Mouse (Mus musculus): Measurements from ENCODE around the gene Map3k9. TPM values are rescaled to one million over a fixed set of nuclear protein-coding genes. Genes with fewer than 3 reads are reported as not detected.

The Map3k9 gene
- total RNA-seq, 2 experiments from 2014 or later = 29.7 to 34.6 TPM

DNA sequence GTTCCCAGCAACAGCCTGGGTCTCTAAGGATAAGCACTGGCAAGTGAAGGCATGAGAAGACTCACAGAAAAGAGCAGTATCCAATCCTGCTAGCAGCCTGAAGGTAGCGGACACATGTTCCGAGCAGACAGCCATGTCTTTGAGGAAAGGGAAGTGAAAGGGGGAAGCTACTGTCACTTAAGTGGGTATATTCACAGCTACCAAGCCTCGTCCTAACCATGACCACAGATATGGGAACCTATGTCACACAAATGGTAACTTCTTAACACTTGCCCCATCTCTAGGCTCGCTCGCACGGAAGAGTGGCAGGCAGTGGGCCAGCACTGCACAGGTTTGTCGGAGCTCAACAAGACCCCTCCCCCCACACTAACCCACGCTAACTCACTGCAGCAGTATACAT is 61.3 kb downstream of the Map3k9 start:
- no peak for DNase-seq (ENCODE audit: extremely low spot score in 1 of 2, low spot score in 1 of 2)

DNA sequence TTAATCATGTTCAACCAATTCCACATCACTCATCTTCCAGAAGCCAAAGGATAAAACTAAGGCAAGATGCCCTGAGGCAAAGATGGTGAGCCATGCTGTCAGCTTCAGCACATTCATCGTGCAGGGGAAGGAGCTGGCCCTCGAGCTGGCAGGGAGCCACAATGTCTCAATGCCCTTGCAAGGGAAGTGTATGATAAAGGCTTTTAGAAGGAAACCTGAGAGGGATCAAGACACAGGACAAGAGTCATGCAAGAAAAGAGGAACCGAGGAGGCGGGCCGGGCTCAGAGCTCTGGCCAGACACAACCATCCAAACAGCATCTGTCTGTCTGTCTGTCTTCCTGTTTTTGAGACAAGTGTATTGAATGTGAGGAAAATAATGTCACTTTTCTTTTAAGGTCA is 61.8 kb downstream of the Map3k9 start:
- no peak for DNase-seq (ENCODE audit: extremely low spot score in 1 of 2, low spot score in 1 of 2)

DNA sequence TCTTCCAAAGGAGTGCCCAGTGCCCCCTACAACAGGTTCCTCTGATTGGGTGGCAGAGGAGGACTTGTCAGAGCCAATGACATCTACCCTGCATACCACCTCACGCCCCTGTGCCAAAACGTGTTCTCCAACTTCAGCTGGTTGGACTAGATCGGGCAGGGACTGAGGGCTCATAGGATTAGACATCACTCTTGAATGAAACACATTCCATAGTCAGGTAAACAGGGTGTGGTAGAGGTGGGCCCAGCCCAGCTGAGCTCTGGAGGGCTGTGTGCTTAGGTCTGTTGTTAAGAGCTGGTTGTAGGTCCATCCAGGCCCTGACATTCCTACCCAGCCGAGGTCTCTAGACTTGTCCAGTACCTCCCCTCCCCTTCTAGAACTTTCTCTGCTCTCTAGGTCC is 68.4 kb downstream of the Map3k9 start:
- no peak for DNase-seq (ENCODE audit: extremely low spot score in 1 of 2, low spot score in 1 of 2)

DNA sequence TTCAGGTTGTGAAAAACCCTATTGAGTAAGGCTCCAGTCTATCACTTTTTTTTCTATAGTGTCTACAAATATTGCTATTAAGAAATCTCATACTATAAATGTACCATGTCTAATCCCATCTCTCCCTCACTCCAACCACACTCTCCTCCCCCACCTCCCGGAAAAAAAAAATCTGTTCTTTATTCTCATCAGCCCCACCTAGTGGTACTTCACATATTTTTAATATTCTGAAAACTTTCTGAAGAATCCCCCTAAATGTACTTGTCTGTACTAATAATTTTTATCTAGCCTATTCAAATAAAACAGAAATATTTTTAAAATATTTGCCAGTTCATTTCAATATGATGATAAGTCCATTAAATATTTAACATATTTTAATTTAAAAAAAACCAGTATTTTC is 78.1 kb downstream of the Map3k9 start:
- no peak for DNase-seq (ENCODE audit: extremely low spot score in 1 of 2, low spot score in 1 of 2)

DNA sequence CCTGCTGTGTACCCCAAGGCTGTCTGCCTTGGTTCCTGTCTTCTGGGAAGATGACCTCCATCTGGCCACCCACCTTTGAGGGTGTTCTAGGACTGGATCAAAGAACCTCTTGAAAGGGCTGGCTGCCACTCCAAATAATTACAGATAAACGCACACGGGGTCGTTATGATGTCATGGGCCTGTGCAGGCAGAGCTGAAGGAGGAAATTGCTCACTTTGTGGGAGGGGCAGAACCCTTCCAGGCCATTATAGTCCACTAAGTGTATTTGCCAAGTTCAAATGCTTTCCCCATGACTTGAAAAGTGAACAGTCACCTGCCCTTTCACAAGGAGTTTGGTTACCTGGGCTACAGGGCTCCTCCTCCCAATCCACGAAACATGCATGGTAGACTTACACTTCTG is 83.0 kb downstream of the Map3k9 start:
- no peak for DNase-seq (ENCODE audit: extremely low spot score in 1 of 2, low spot score in 1 of 2)

DNA sequence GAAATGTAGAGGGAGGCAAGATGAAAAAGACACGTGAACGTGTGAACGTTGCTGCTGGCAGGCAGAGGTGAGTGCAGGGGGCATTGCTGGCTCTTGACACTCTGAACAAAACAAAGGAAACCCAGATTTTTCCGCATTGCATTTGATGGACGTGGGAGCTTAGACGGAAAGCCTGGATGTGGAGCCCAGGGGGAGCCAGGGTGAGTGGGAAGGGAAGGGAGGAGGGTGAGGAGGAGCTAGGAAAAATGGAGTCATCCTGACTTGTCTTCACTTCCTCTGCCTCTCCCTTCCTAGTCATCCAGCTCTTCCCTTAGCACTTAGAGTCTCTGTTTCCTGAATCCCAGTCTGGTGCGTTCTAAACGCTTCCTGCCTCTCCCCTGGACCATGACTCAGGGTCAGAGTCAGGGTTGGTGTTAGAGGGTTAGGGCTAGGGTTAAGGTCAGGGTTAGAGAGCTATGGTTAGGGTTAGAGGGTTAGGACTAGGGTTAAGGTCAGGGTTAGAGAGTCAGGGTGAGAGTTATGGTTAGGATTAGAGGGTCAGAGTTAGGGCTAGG is 89.7 kb downstream of the Map3k9 start:
- no peak for DNase-seq (ENCODE audit: extremely low spot score in 1 of 2, low spot score in 1 of 2)

DNA sequence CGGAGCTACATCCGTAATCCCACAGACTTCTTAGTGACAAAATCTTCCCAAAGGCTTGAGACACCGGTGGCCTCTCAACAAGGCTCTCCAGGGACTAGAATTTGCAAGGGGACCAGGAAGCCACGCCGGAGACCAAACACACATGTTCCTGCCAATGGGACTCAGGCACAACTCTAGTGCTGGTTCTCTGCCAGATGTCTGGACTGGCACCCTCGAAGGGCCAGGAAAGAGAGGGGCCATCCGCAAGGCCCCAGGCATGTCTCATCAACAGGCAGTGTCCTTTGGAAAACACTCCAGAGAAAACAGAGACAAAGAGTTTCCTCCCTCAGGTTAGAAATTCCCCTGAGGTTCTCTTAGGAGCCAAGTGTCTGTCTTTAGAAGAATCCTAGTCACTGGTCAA is 90.2 kb downstream of the Map3k9 start:
- no peak for DNase-seq (ENCODE audit: extremely low spot score in 1 of 2, low spot score in 1 of 2)

DNA sequence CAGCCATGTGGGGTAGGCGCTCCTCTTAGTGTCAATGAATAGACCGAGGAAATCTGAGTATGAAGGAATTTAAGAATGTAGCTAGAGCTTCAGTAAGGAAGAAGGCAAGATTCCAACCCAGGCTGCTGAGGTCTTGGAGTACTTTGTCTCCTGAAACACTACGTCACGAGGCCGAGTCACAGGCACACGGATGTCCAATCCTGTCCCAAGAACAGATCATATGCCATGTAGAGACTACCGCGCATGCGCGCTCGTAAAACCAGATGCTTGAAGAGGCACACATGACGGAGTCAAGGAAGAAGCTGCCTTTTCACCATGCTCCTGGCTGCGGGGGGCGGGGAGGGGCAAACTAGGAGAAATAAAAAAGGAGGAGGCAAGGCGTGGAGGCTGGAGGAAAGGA is 90.9 kb downstream of the Map3k9 start:
- no peak for DNase-seq (ENCODE audit: extremely low spot score in 1 of 2, low spot score in 1 of 2)

DNA sequence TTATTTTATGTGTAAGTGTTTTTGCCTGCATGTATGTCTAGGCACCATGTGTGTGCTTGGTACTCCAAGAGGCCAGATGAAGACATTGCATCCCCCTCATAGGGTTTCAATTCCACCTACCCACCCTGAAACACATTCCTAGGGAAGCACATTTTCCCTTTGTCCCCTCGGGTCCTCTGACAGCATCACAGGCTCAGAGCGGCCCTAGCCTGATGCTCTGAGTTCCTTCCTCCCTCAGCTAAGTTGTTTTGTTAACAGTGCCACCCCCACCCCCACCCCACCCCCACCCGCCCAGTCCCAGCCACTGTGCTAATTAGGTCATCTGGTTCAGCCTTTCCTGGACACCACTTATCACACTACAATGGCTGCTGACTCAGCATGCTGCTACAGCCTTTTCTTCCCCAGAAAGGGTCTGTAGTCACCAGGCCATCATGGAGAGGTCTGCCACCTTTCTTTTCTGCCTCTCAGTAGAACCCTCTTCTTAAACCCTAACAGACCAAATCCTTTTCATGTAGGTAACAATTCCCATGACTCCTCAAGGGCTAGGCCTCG is 91.4 kb downstream of the Map3k9 start:
- DNase-seq (ENCODE audit: extremely low spot score in 1 of 2, low spot score in 1 of 2) = no peak

DNA sequence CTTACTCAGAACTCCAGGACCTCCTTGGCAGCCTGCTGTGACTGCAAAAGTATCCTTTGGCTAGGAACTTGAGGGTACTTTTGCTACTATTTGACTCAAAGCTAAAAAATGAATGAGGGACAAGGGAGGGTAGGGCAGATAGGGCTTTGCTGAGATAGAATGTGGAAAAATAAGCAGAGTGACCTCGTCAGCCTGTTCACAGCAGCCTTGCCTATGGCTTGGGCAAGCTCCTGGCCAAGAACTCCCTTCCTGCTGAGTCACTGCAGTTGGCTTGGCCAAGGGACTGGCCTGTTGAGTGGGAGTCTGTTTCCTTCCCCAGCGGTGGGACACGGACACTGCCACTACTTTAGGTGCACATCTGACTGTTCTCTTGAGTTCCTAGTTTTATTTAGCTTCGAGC is 92.4 kb downstream of the Map3k9 start:
- DNase-seq (ENCODE audit: extremely low spot score in 1 of 2, low spot score in 1 of 2) = no peak

DNA sequence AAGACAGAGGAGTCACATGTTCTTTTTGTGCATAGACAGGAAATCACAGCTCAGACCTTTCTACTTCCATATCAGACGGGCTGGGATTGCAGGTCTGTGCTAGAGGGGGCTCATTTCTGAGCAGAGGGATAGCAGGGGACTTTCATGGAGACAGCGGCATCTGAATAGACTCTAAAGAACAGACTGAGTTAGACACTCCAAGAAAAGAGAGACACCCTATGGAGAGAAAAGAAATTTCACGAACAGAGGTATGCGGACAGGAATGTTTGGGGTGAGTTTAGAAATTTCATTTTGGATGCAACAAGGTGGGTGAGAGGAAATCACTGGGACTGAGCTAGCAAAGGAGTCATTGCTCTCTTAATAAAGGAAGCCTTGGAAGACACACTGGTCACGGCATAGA is 93.1 kb downstream of the Map3k9 start:
- DNase-seq (ENCODE audit: extremely low spot score in 1 of 2, low spot score in 1 of 2) = no peak

DNA sequence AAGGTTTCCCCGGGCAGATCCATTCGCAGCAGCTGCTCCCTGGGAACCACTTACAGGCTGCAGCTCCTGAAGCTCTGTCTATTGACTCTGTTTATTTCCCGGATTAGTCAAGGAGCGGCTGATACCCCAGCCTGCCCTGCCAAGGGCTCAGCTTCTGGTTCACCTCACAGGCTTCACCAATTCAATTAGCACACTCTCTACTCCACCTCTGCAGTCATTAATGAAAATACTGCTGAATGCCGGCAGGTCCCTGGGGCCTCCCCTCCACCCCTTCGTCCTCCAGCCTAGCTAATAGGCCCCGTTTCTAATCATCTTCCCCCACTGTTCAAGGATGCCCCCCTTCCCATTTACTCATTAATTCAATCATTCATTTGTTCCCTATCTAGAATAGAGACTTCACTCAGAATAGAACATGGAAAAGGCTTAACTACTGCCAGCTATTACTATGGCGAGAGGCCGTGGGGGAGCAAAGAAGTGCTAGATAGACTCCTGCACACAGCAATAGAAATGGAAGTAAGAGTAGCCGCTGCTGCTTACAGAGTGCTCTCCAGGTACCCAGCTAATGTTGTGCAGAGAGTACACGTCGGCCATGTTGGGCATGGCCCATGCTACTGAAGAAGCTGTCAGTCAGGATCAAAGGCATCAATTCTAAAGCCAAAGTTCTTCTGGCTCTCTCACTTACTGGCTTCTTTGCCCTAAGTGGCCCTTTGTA is 94.4 kb downstream of the Map3k9 start:
- DNase-seq (ENCODE audit: extremely low spot score in 1 of 2, low spot score in 1 of 2) = no peak

DNA sequence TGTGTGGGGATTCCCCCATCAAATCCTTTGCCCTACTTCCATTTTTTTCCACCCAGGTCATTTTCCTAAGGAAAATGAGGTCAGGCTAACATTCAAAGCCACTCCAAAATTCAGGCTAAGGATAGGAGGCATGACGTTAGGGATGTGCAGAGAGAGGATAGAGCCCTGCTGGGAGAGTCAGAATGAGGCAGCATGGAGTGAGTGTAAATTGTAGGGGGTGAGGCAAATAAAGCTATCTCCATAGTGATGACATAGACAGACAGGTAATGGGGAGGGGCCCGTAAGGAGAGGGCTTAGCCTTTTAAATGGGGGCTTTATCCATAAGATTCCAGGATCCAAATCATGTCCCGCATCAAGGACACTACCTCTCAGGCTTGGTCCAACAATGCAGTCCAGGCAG is 95.0 kb downstream of the Map3k9 start:
- no peak for DNase-seq (ENCODE audit: extremely low spot score in 1 of 2, low spot score in 1 of 2)

DNA sequence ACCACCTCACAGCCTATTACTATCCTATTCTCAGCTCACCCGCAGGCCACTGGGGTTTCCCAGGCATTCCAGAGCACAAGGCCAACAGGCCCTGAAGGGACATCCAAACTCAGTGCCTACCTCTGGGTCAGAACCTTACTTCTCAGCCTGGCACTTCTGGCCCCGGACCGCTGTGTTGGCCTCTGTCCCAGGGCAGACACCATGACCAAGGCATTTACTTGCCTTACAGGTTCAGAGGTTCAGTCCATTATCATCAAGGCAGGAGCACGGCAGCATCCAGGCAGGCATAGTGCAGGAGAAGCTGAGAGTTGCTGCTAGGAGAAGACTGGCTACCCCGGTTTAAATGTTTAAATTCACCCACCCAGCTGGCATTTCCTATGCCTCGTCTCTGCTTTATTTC is 96.9 kb downstream of the Map3k9 start:
- DNase-seq (ENCODE audit: extremely low spot score in 1 of 2, low spot score in 1 of 2) = no peak

DNA sequence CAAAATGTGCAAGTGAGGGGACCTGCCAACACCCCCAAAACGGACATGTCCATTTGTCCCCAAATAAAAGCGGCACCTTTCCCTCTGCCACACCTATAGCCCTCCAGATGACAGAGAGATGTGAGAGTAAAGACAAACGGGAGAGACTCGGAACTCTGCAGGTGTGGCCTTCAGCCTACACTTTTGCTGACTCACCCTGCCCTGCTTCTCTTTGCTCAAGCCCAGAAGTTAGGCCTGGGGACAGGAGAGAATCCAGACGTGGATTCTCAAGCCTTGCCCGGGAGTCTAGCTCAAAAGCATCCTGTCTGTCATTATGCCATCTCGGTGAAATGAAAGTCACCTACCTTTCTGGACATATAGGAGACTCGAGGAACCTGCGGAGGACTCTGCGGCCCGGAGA is 97.6 kb downstream of the Map3k9 start:
- DNase-seq (ENCODE audit: extremely low spot score in 1 of 2, low spot score in 1 of 2) = no peak

DNA sequence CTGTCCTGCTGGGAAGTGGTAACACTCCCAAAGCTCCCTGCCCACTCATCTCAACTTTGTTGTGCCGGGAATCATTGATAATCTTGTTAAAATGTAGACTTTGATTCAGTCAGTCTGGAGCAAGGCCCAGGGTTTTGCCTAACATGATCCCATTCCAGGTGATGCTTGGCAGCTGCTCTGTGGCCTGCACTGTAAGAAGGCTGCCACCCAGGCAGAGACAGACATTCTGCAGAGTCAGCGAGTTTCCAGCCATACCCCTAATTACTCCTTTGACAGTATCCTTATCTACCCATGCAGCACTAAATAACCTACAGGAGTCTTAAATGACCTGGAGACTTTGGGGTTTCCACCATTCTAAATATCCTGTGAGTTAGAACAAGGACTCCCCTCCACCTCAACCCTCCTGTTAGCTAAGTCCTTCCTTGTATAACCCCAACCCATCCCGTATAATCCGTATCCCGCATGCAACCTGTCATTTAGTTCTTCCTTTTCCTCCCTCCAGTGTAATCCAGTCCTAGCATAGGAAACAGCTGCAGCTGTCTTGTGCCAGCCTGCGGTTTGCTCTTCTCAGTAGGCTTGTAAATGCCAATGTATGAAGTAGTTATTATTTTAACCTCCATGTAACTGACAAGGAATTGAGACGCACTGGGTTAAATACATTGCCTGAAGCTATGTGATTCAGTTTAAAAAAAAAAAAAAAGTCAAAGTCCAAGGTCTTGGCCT is 101.0 kb downstream of the Map3k9 start:
- DNase-seq (ENCODE audit: extremely low spot score in 1 of 2, low spot score in 1 of 2) = no peak

DNA sequence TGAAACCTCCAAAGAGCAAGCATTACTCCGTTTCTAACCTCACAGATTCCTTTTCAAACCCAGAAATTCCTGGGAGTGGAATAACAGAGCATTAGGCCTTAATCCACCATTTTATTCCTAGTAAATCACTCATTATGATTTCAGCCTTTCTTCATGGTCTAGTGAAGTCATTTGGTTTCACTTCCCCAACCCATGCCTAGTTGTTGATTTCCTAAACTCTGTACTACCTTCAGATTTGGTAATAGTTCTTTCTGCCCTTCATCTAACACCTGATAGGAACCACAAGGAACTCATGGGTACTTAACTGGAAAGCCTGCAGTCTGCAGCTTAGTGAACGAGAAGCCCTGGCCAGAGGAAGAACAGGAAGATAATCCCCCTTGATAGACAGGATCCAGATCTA is 105.4 kb downstream of the Map3k9 start:
- DNase-seq (ENCODE audit: extremely low spot score in 1 of 2, low spot score in 1 of 2) = no peak

Other genes with a start within 250 kb of the Map3k9 start
- gene Gm20498, start 248.3 kb downstream of the Map3k9 start, total RNA-seq (2021) = 10 to 100 TPM; 39.1 to 49.1 TPM
- gene Synj2bp, start 248.3 kb downstream of the Map3k9 start, total RNA-seq (2021) = 10 to 100 TPM; 24.9 to 29.4 TPM
- under 1 TPM; 0.23 to 0.32 TPM for gene Adam21, start 212.7 kb downstream of the Map3k9 start, total RNA-seq (2021)
- gene Med6, start 186.2 kb downstream of the Map3k9 start, total RNA-seq (2021) = 10 to 100 TPM; 26.4 to 27.2 TPM
- 10 to 100 TPM; 45.3 to 47.4 TPM for gene Ttc9, start 149.9 kb downstream of the Map3k9 start, total RNA-seq (2021)
- 100 to 1,000 TPM in 1 of 2 experiments, 10 to 100 TPM in 1; 93.8 to 110 TPM for gene Pcnx, start 78.8 kb upstream of the Map3k9 start, total RNA-seq (2021)

All from layer of hippocampus, postnatal 25 days (tissue).